Mouse (Mus musculus): ENCODE results near the gene Lefty2. TPM values are rescaled to one million over a fixed set of nuclear protein-coding genes. Genes with fewer than 3 reads are reported as not detected.
A peak's percentile ranks its signal among the peaks of the same experiment; 100 is the strongest.

Gene Lefty2
- polyA plus RNA-seq, 1 experiment from 2014 or later, result not detected

GRCm38 (mm10) chr1:180940776-180941460 lies 48.0 kb downstream of the Lefty2 start:
- H3K4me3 ChIP-seq, result no peak overlapping the region
- no peaks in the 10 kb centered on the region for H3K36me3 ChIP-seq
- peaks cover 85% of the 10 kb centered on the region for H3K27me3 ChIP-seq
- no peaks in the 10 kb centered on the region for H3K9me3 ChIP-seq
- no peak overlapping the region for H3K9ac ChIP-seq
- peaks cover 31% of the 10 kb centered on the region for H3K4me1 ChIP-seq (replicated peaks)
- no peak overlapping the region for H3K27ac ChIP-seq (replicated peaks)
- H3K4me2 ChIP-seq, result peak overlapping the region; percentile 97
- WGBS, result 87% methylated on average over 7 of the region's 7 CpGs
- ATAC-seq (ENCODE audit: low read depth), result no peak

GRCm38 (mm10) chr1:180941726-180942125 lies 48.8 kb downstream of the Lefty2 start:
- no peak overlapping the region for H3K27ac ChIP-seq (replicated peaks)
- H3K4me2 ChIP-seq, result peak overlapping the region; percentile 97
- peak overlapping the region; percentile 65 for H3K4me3 ChIP-seq
- WGBS, result 3% methylated on average over 18 of the region's 18 CpGs
- no peaks in the 10 kb centered on the region for H3K9me3 ChIP-seq
- H3K27me3 ChIP-seq, result peaks cover 77% of the 10 kb centered on the region
- H3K36me3 ChIP-seq, result no peaks in the 10 kb centered on the region
- H3K9ac ChIP-seq, result peak overlapping the region; percentile 69
- peak; percentile 12; the same call in 1 of the 2 replicates for ATAC-seq (ENCODE audit: low read depth)
- H3K4me1 ChIP-seq (replicated peaks), result peaks cover 37% of the 10 kb centered on the region

GRCm38 (mm10) chr1:180942166-180943031 lies 49.5 kb downstream of the Lefty2 start, which contains the start of gene Tmem63a:
Gene Tmem63a, plus strand, starts transcription at chr1:180942344.
- Histone ChIP-seq H3K4me2 (peak within 1 kb of the TSS; percentile 97), H3K4me3 (peak within 1 kb of the TSS; percentile 65), H3K36me3 (no peaks in the 10 kb centered on the region), H3K9ac (peak within 1 kb of the TSS; percentile 69), H3K27ac (replicated peaks) (no peak within 1 kb of the TSS), H3K27me3 (peaks cover 70% of the 10 kb centered on the region), H3K9me3 (no peaks in the 10 kb centered on the region), H3K4me1 (replicated peaks) (peaks cover 33% of the 10 kb centered on the region)
- ATAC-seq (ENCODE audit: low read depth), result peak; percentile 52
- under 1% methylated on average over 73 of the region's 73 CpGs for WGBS

GRCm38 (mm10) chr1:180943032-180943644 lies 50.2 kb downstream of the Lefty2 start:
- Histone ChIP-seq H3K9me3 (no peaks in the 10 kb centered on the region), H3K4me1 (replicated peaks) (peaks cover 33% of the 10 kb centered on the region), H3K36me3 (no peaks in the 10 kb centered on the region), H3K9ac (peak overlapping the region; percentile 69), H3K4me3 (peak overlapping the region; percentile 65), H3K4me2 (peak overlapping the region; percentile 97), H3K27me3 (peaks cover 63% of the 10 kb centered on the region), H3K27ac (replicated peaks) (no peak overlapping the region)
- 38% methylated on average over 11 of the region's 11 CpGs for WGBS
- ATAC-seq (ENCODE audit: low read depth), result no peak

GRCm38 (mm10) chr1:180943896-180944295 lies 51.0 kb downstream of the Lefty2 start:
- Histone ChIP-seq H3K4me1 (replicated peaks) (peaks cover 33% of the 10 kb centered on the region), H3K27me3 (peaks cover 56% of the 10 kb centered on the region), H3K4me3 (no peak overlapping the region), H3K36me3 (no peaks in the 10 kb centered on the region), H3K9ac (no peak overlapping the region), H3K4me2 (no peak overlapping the region), H3K27ac (replicated peaks) (no peak overlapping the region), H3K9me3 (no peaks in the 10 kb centered on the region)
- ATAC-seq (ENCODE audit: low read depth), result no peak
- WGBS, result 86% methylated on average over 1 of the region's 1 CpGs

GRCm38 (mm10) chr1:180944553-180944952 lies 51.6 kb downstream of the Lefty2 start:
- Histone ChIP-seq H3K4me3 (no peak overlapping the region), H3K27me3 (peaks cover 56% of the 10 kb centered on the region), H3K9ac (no peak overlapping the region), H3K4me1 (replicated peaks) (peaks cover 33% of the 10 kb centered on the region), H3K27ac (replicated peaks) (no peak overlapping the region), H3K9me3 (no peaks in the 10 kb centered on the region), H3K36me3 (no peaks in the 10 kb centered on the region), H3K4me2 (no peak overlapping the region)
- no peak for ATAC-seq (ENCODE audit: low read depth)
- 72% methylated on average over 4 of the region's 4 CpGs for WGBS

GRCm38 (mm10) chr1:180945001-180945980 lies 52.4 kb downstream of the Lefty2 start:
- Histone ChIP-seq H3K4me1 (replicated peaks) (peaks cover 33% of the 10 kb centered on the region), H3K27ac (replicated peaks) (0 out of 2 replicates have a peak overlapping the region, but pooled peaks have one; percentile 0), H3K4me3 (no peak overlapping the region), H3K36me3 (no peaks in the 10 kb centered on the region), H3K27me3 (peaks cover 51% of the 10 kb centered on the region), H3K9me3 (no peaks in the 10 kb centered on the region), H3K9ac (0 out of 2 replicates have a peak overlapping the region, but pooled peaks have one; percentile 5), H3K4me2 (peak overlapping the region; percentile 18)
- WGBS, result 31% methylated on average over 20 of the region's 20 CpGs
- ATAC-seq (ENCODE audit: low read depth), result no peak

- 84% methylated on average over 6 of the region's 6 CpGs for WGBS
- Histone ChIP-seq H3K27ac (replicated peaks) (no peak overlapping the region), H3K9ac (no peak overlapping the region), H3K27me3 (peaks cover 39% of the 10 kb centered on the region), H3K4me3 (no peak overlapping the region), H3K4me2 (no peak overlapping the region), H3K36me3 (no peaks in the 10 kb centered on the region), H3K9me3 (no peaks in the 10 kb centered on the region), H3K4me1 (replicated peaks) (peaks cover 33% of the 10 kb centered on the region)
- no peak for ATAC-seq (ENCODE audit: low read depth)
These were observed 53.5 kb downstream of the Lefty2 start for GRCm38 (mm10) chr1:180946448-180946847.

Other genes starting within 250 kb of the Lefty2 start
- not detected in 2 replicates for gene Mixl1, start 196.1 kb upstream of the Lefty2 start, polyA plus RNA-seq (2015; fragmentation: Nextera tagmentation; extraction: Ambion mirVana)
- 25.6 and 26.8 TPM in 2 replicates for gene Acbd3, start 167.1 kb upstream of the Lefty2 start, polyA plus RNA-seq (2015; fragmentation: Nextera tagmentation; extraction: Ambion mirVana)
- gene H3f3a, start 79.2 kb upstream of the Lefty2 start, polyA plus RNA-seq (2015; fragmentation: Nextera tagmentation; extraction: Ambion mirVana), result 3,608 and 3,867 TPM in 2 replicates
- 25.7 and 33.7 TPM in 2 replicates for gene Sde2, start 42.0 kb upstream of the Lefty2 start, polyA plus RNA-seq (2015; fragmentation: Nextera tagmentation; extraction: Ambion mirVana)
- 72.2 and 73.4 TPM in 2 replicates for gene Pycr2, start 11.2 kb downstream of the Lefty2 start, polyA plus RNA-seq (2015; fragmentation: Nextera tagmentation; extraction: Ambion mirVana)
- 0.49 TPM in 1 of 2 replicates, not detected in the other for gene Lefty1, start 41.9 kb downstream of the Lefty2 start, polyA plus RNA-seq (2015; fragmentation: Nextera tagmentation; extraction: Ambion mirVana)
- 2.0 and 3.2 TPM in 2 replicates for gene Tmem63a, start 49.2 kb downstream of the Lefty2 start, polyA plus RNA-seq (2015; fragmentation: Nextera tagmentation; extraction: Ambion mirVana)
- gene Ephx1, start 127.8 kb downstream of the Lefty2 start, polyA plus RNA-seq (2015; fragmentation: Nextera tagmentation; extraction: Ambion mirVana), result 4.8 and 6.0 TPM in 2 replicates
- not detected in 2 replicates for gene 9130409I23Rik, start 158.1 kb downstream of the Lefty2 start, polyA plus RNA-seq (2015; fragmentation: Nextera tagmentation; extraction: Ambion mirVana)